Mouse (Mus musculus): ENCODE results near the gene Rab3d. TPM values are rescaled to one million over a fixed set of nuclear protein-coding genes. Genes with fewer than 3 reads are reported as not detected.

Rab3d gene
- total and polyA plus RNA-seq, 3 experiments, result 22.9 to 44.2 TPM; not detected in 1

GRCm38 (mm10) chr9:21858084-21858483 lies 59.9 kb downstream of the Rab3d start:
- Histone ChIP-seq H3K9me3 (replicated peaks; ENCODE audit: insufficient read depth, low read length) (0 out of 2 replicates have a peak, but pooled peaks cover 2% of the 10 kb centered on the region), H3K79me2 (ENCODE audit: control insufficient read depth, insufficient read depth, low read length, poor library complexity) (no peaks in the 10 kb centered on the region), H3K9ac (ENCODE audit: control insufficient read depth, low read depth, low read length, poor library complexity, severe bottlenecking) (no peak overlapping the region), H3K4me3 (ENCODE audit: control insufficient read depth in 1 of 2, insufficient read depth in 1 of 2, low read depth in 2 of 2, low read length in 2 of 2) (no peak overlapping the region), H3K27me3 (ENCODE audit: control insufficient read depth in 1 of 2, insufficient read depth in 2 of 2, low read length in 2 of 2) (peaks cover 5 to 8% of the 10 kb centered on the region in 2 experiments), H3K4me1 (ENCODE audit: control insufficient read depth in 1 of 2, insufficient read depth in 2 of 2, low read length in 2 of 2) (no peaks in the 10 kb centered on the region), H3K36me3 (ENCODE audit: control insufficient read depth in 1 of 2, insufficient read depth in 2 of 2, low read length in 2 of 2) (no peaks in the 10 kb centered on the region), H3K27ac (ENCODE audit: control insufficient read depth, low read depth, low read length) (no peak overlapping the region)
- TF ChIP-seq MYB (IDR thresholded peaks at IDR 0.05; ENCODE audit: low read depth, low read length) (no peak), UBTF (IDR thresholded peaks at IDR 0.05; ENCODE audit: borderline replicate concordance, insufficient read depth, low read depth, low read length) (no peak), BHLHE40 (IDR thresholded peaks at IDR 0.05; ENCODE audit: borderline replicate concordance, low read depth, low read length) (no peak), MAZ (IDR thresholded peaks at IDR 0.05; ENCODE audit: low read depth, low read length) (no peak)
- DNase-seq (ENCODE audit: low read depth, low spot score), result no peak

DNA sequence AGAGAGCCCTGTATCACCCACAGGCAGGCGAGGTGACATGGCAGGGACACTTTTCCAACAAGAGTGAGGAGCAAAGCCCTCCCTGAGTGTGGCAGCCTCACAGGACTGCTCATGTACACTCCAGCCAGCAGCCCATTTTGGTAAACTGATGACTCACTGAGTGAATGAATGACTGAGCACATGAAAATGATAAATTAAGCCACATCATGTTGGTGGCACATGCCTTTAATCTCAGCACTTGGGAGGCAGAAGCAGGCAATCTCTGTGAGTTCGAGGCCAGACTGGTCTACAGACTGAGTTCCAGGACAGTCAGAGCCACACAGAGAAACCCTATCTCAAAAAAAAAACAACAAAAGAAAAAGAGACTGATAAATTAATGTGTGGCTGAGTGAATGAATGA lies 60.5 kb downstream of the Rab3d start:
- 0 out of 2 replicates have a peak, but pooled peaks cover 2% of the 10 kb centered on the region for H3K9me3 ChIP-seq (replicated peaks; ENCODE audit: insufficient read depth, low read length)
- H3K79me2 ChIP-seq (ENCODE audit: control insufficient read depth, insufficient read depth, low read length, poor library complexity), result no peaks in the 10 kb centered on the region
- H3K4me1 ChIP-seq (ENCODE audit: control insufficient read depth in 1 of 2, insufficient read depth in 2 of 2, low read length in 2 of 2), result no peaks in the 10 kb centered on the region
- peak; percentile 40 for DNase-seq (ENCODE audit: low read depth, low spot score)
- no peaks in the 10 kb centered on the region for H3K36me3 ChIP-seq (ENCODE audit: control insufficient read depth in 1 of 2, insufficient read depth in 2 of 2, low read length in 2 of 2)
- TF ChIP-seq TBP (IDR thresholded peaks at IDR 0.05; ENCODE audit: low read depth, low read length) (peak; percentile 92), EP300 (IDR thresholded peaks at IDR 0.05; ENCODE audit: low read depth in 1 of 2, low read length in 2 of 2) (no peak)
- no peak overlapping the region for H3K9ac ChIP-seq (ENCODE audit: control insufficient read depth, low read depth, low read length, poor library complexity, severe bottlenecking)
- H3K27ac ChIP-seq (ENCODE audit: control insufficient read depth, low read depth, low read length), result no peak overlapping the region
- peaks cover 3 to 8% of the 10 kb centered on the region in 2 experiments for H3K27me3 ChIP-seq (ENCODE audit: control insufficient read depth in 1 of 2, insufficient read depth in 2 of 2, low read length in 2 of 2)
- H3K4me3 ChIP-seq (ENCODE audit: control insufficient read depth in 1 of 2, insufficient read depth in 1 of 2, low read depth in 2 of 2, low read length in 2 of 2), result no peak overlapping the region

Other genes with a start within 250 kb of the Rab3d start
- 58.1 and 69.1 TPM in 2 replicates for gene Ldlr, start 194.7 kb downstream of the Rab3d start, total RNA-seq (2012; rRNA removed)
- 10 to 100 TPM in 1 of 2 experiments, not detected in 1; 90.6 TPM for gene Ldlr, start 194.7 kb downstream of the Rab3d start, polyA plus RNA-seq (2012; ENCODE audit: insufficient read depth in 1 of 2, insufficient read length in 2 of 2, low read depth in 1 of 2, low replicate concordance in 2 of 2, missing spikeins in 1 of 2)
- 304 and 305 TPM in 2 replicates for gene Spc24, start 157.9 kb downstream of the Rab3d start, total RNA-seq (2012; rRNA removed)
- 100 to 1,000 TPM in 1 of 2 experiments, not detected in 1; 377 TPM for gene Spc24, start 157.9 kb downstream of the Rab3d start, polyA plus RNA-seq (2012; ENCODE audit: insufficient read depth in 1 of 2, insufficient read length in 2 of 2, low read depth in 1 of 2, low replicate concordance in 2 of 2, missing spikeins in 1 of 2)
- gene Kank2, start 119.4 kb downstream of the Rab3d start, total RNA-seq (2012; rRNA removed), result 5.9 and 7.6 TPM in 2 replicates
- gene Kank2, start 119.4 kb downstream of the Rab3d start, polyA plus RNA-seq (2012; ENCODE audit: insufficient read depth in 1 of 2, insufficient read length in 2 of 2, low read depth in 1 of 2, low replicate concordance in 2 of 2, missing spikeins in 1 of 2), result 10 to 100 TPM in 1 of 2 experiments, not detected in 1; 16.3 TPM
- gene Angptl8, start 82.7 kb downstream of the Rab3d start, total RNA-seq (2012; rRNA removed), result not detected in 2 replicates
- under 1 TPM in 1 of 2 experiments, not detected in 1; 0.25 TPM for gene Angptl8, start 82.7 kb downstream of the Rab3d start, polyA plus RNA-seq (2012; ENCODE audit: insufficient read depth in 1 of 2, insufficient read length in 2 of 2, low read depth in 1 of 2, low replicate concordance in 2 of 2, missing spikeins in 1 of 2)
- 3.3 and 5.0 TPM in 2 replicates for gene Dock6, start 65.6 kb downstream of the Rab3d start, total RNA-seq (2012; rRNA removed)
- gene Dock6, start 65.6 kb downstream of the Rab3d start, polyA plus RNA-seq (2012; ENCODE audit: insufficient read depth in 1 of 2, insufficient read length in 2 of 2, low read depth in 1 of 2, low replicate concordance in 2 of 2, missing spikeins in 1 of 2), result 10 to 100 TPM in 1 of 2 experiments, not detected in 1; 21.3 TPM
- gene Ccdc159, start 9.3 kb upstream of the Rab3d start, total RNA-seq (2012; rRNA removed), result 1.0 and 1.4 TPM in 2 replicates
- gene Ccdc159, start 9.3 kb upstream of the Rab3d start, polyA plus RNA-seq (2012; ENCODE audit: insufficient read depth in 1 of 2, insufficient read length in 2 of 2, low read depth in 1 of 2, low replicate concordance in 2 of 2, missing spikeins in 1 of 2), result 1 to 10 TPM in 1 of 2 experiments, not detected in 1; 6.4 TPM
- gene Tmem205, start 9.4 kb upstream of the Rab3d start, total RNA-seq (2012; rRNA removed), result 118 and 128 TPM in 2 replicates
- gene Tmem205, start 9.4 kb upstream of the Rab3d start, polyA plus RNA-seq (2012; ENCODE audit: insufficient read depth in 1 of 2, insufficient read length in 2 of 2, low read depth in 1 of 2, low replicate concordance in 2 of 2, missing spikeins in 1 of 2), result 100 to 1,000 TPM in 1 of 2 experiments, not detected in 1; 114 TPM
- gene Plppr2, start 18.8 kb upstream of the Rab3d start, total RNA-seq (2012; rRNA removed), result 1.3 and 1.4 TPM in 2 replicates
- 10 to 100 TPM in 1 of 2 experiments, not detected in 1; 13.9 TPM for gene Plppr2, start 18.8 kb upstream of the Rab3d start, polyA plus RNA-seq (2012; ENCODE audit: insufficient read depth in 1 of 2, insufficient read length in 2 of 2, low read depth in 1 of 2, low replicate concordance in 2 of 2, missing spikeins in 1 of 2)
- 12.7 and 17.2 TPM in 2 replicates for gene Swsap1, start 37.6 kb upstream of the Rab3d start, total RNA-seq (2012; rRNA removed)
- 10 to 100 TPM in 1 of 2 experiments, not detected in 1; 19.3 TPM for gene Swsap1, start 37.6 kb upstream of the Rab3d start, polyA plus RNA-seq (2012; ENCODE audit: insufficient read depth in 1 of 2, insufficient read length in 2 of 2, low read depth in 1 of 2, low replicate concordance in 2 of 2, missing spikeins in 1 of 2)
- 139 and 192 TPM in 2 replicates for gene Epor, start 45.3 kb upstream of the Rab3d start, total RNA-seq (2012; rRNA removed)
- 100 to 1,000 TPM in 1 of 2 experiments, not detected in 1; 440 TPM for gene Epor, start 45.3 kb upstream of the Rab3d start, polyA plus RNA-seq (2012; ENCODE audit: insufficient read depth in 1 of 2, insufficient read length in 2 of 2, low read depth in 1 of 2, low replicate concordance in 2 of 2, missing spikeins in 1 of 2)
- gene Rgl3, start 71.3 kb upstream of the Rab3d start, total RNA-seq (2012; rRNA removed), result not detected in 2 replicates
- gene Rgl3, start 71.3 kb upstream of the Rab3d start, polyA plus RNA-seq (2012; ENCODE audit: insufficient read depth in 1 of 2, insufficient read length in 2 of 2, low read depth in 1 of 2, low replicate concordance in 2 of 2, missing spikeins in 1 of 2), result not detected
- gene Ccdc151, start 84.4 kb upstream of the Rab3d start, total RNA-seq (2012; rRNA removed), result 0.19 TPM in 1 of 2 replicates, not detected in the other
- under 1 TPM in 1 of 2 experiments, not detected in 1; 0.99 TPM for gene Ccdc151, start 84.4 kb upstream of the Rab3d start, polyA plus RNA-seq (2012; ENCODE audit: insufficient read depth in 1 of 2, insufficient read length in 2 of 2, low read depth in 1 of 2, low replicate concordance in 2 of 2, missing spikeins in 1 of 2)
- 330 and 356 TPM in 2 replicates for gene Prkcsh, start 84.6 kb upstream of the Rab3d start, total RNA-seq (2012; rRNA removed)
- 100 to 1,000 TPM; 183 to 577 TPM for gene Prkcsh, start 84.6 kb upstream of the Rab3d start, polyA plus RNA-seq (2012; ENCODE audit: insufficient read depth in 1 of 2, insufficient read length in 2 of 2, low read depth in 1 of 2, low replicate concordance in 2 of 2, missing spikeins in 1 of 2)
- gene Elavl3, start 133.8 kb upstream of the Rab3d start, total RNA-seq (2012; rRNA removed), result 0.15 and 0.20 TPM in 2 replicates
- 1 to 10 TPM in 1 of 2 experiments, not detected in 1; 1.1 TPM for gene Elavl3, start 133.8 kb upstream of the Rab3d start, polyA plus RNA-seq (2012; ENCODE audit: insufficient read depth in 1 of 2, insufficient read length in 2 of 2, low read depth in 1 of 2, low replicate concordance in 2 of 2, missing spikeins in 1 of 2)
- not detected in 2 replicates for gene Gm49318, start 153.1 kb upstream of the Rab3d start, total RNA-seq (2012; rRNA removed)
- not detected for gene Gm49318, start 153.1 kb upstream of the Rab3d start, polyA plus RNA-seq (2012; ENCODE audit: insufficient read depth in 1 of 2, insufficient read length in 2 of 2, low read depth in 1 of 2, low replicate concordance in 2 of 2, missing spikeins in 1 of 2)
- 16.7 and 19.2 TPM in 2 replicates for gene Zfp653, start 153.2 kb upstream of the Rab3d start, total RNA-seq (2012; rRNA removed)
- gene Zfp653, start 153.2 kb upstream of the Rab3d start, polyA plus RNA-seq (2012; ENCODE audit: insufficient read depth in 1 of 2, insufficient read length in 2 of 2, low read depth in 1 of 2, low replicate concordance in 2 of 2, missing spikeins in 1 of 2), result 10 to 100 TPM in 1 of 2 experiments, not detected in 1; 40.4 TPM
- gene Ecsit, start 167.2 kb upstream of the Rab3d start, total RNA-seq (2012; rRNA removed), result 167 and 183 TPM in 2 replicates
- 100 to 1,000 TPM in 1 of 2 experiments, 10 to 100 TPM in 1; 87.6 to 211 TPM for gene Ecsit, start 167.2 kb upstream of the Rab3d start, polyA plus RNA-seq (2012; ENCODE audit: insufficient read depth in 1 of 2, insufficient read length in 2 of 2, low read depth in 1 of 2, low replicate concordance in 2 of 2, missing spikeins in 1 of 2)
- 0.10 and 0.19 TPM in 2 replicates for gene Cnn1, start 181.0 kb upstream of the Rab3d start, total RNA-seq (2012; rRNA removed)
- gene Cnn1, start 181.0 kb upstream of the Rab3d start, polyA plus RNA-seq (2012; ENCODE audit: insufficient read depth in 1 of 2, insufficient read length in 2 of 2, low read depth in 1 of 2, low replicate concordance in 2 of 2, missing spikeins in 1 of 2), result under 1 TPM in 1 of 2 experiments, not detected in 1; 0.06 TPM
- 390 and 421 TPM in 2 replicates for gene Elof1, start 199.0 kb upstream of the Rab3d start, total RNA-seq (2012; rRNA removed)
- 100 to 1,000 TPM in 1 of 2 experiments, not detected in 1; 505 TPM for gene Elof1, start 199.0 kb upstream of the Rab3d start, polyA plus RNA-seq (2012; ENCODE audit: insufficient read depth in 1 of 2, insufficient read length in 2 of 2, low read depth in 1 of 2, low replicate concordance in 2 of 2, missing spikeins in 1 of 2)
- 5.8 and 15.6 TPM in 2 replicates for gene Acp5, start 217.5 kb upstream of the Rab3d start, total RNA-seq (2012; rRNA removed)
- gene Acp5, start 217.5 kb upstream of the Rab3d start, polyA plus RNA-seq (2012; ENCODE audit: insufficient read depth in 1 of 2, insufficient read length in 2 of 2, low read depth in 1 of 2, low replicate concordance in 2 of 2, missing spikeins in 1 of 2), result 10 to 100 TPM in 1 of 2 experiments, not detected in 1; 17.4 TPM
- 80.2 and 103 TPM in 2 replicates for gene Pigyl, start 238.7 kb upstream of the Rab3d start, total RNA-seq (2012; rRNA removed)
- gene Pigyl, start 238.7 kb upstream of the Rab3d start, polyA plus RNA-seq (2012; ENCODE audit: insufficient read depth in 1 of 2, insufficient read length in 2 of 2, low read depth in 1 of 2, low replicate concordance in 2 of 2, missing spikeins in 1 of 2), result 100 to 1,000 TPM in 1 of 2 experiments, not detected in 1; 146 TPM